Mouse (Mus musculus): ENCODE measurements at regions not wholly inside any gene's neighbourhood (a gene's known extent, or its start where the extent isn't known, plus 50 kb on each side); places are given as distances from the start of the nearest gene placed in this dataset.

- ATAC-seq (ENCODE audit: extremely low read depth, insufficient number of reproducible peaks, low FRiP score, poor library complexity, severe bottlenecking): no peak
Observed at GRCm38 (mm10) chr16:65250426-65250825, 144.8 kb upstream of the Htr1f start.

- no peak for ATAC-seq (ENCODE audit: extremely low read depth, insufficient number of reproducible peaks, low FRiP score, poor library complexity, severe bottlenecking)
Observed at GRCm38 (mm10) chr16:65247475-65247874, 141.8 kb upstream of the Htr1f start.

- no peak for ATAC-seq (ENCODE audit: extremely low read depth, insufficient number of reproducible peaks, low FRiP score, poor library complexity, severe bottlenecking)
Observed at GRCm38 (mm10) chr16:65234404-65234803, 128.8 kb upstream of the Htr1f start.

- no peak for ATAC-seq (ENCODE audit: extremely low read depth, insufficient number of reproducible peaks, low FRiP score, poor library complexity, severe bottlenecking)
Observed at GRCm38 (mm10) chr16:65233964-65234363, 128.3 kb upstream of the Htr1f start.

- ATAC-seq (ENCODE audit: extremely low read depth, insufficient number of reproducible peaks, low FRiP score, poor library complexity, severe bottlenecking): no peak
Observed at GRCm38 (mm10) chr16:65219434-65219833, 113.8 kb upstream of the Htr1f start.

GRCm38 (mm10) chr16:65212367-65212766 lies 106.7 kb upstream of the Htr1f start:
- no peak for ATAC-seq (ENCODE audit: extremely low read depth, insufficient number of reproducible peaks, low FRiP score, poor library complexity, severe bottlenecking)

GRCm38 (mm10) chr16:65201329-65201728 lies 95.7 kb upstream of the Htr1f start:
- ATAC-seq (ENCODE audit: extremely low read depth, insufficient number of reproducible peaks, low FRiP score, poor library complexity, severe bottlenecking): peak; percentile 87

GRCm38 (mm10) chr16:65197203-65197844 lies 91.7 kb upstream of the Htr1f start:
- ATAC-seq (ENCODE audit: extremely low read depth, insufficient number of reproducible peaks, low FRiP score, poor library complexity, severe bottlenecking): peak; percentile 53; the same call in 1 of the 2 replicates

GRCm38 (mm10) chr16:65195761-65196160 lies 90.1 kb upstream of the Htr1f start:
- ATAC-seq (ENCODE audit: extremely low read depth, insufficient number of reproducible peaks, low FRiP score, poor library complexity, severe bottlenecking): no peak

GRCm38 (mm10) chr16:65191574-65192149 lies 86.0 kb upstream of the Htr1f start:
- no peak for ATAC-seq (ENCODE audit: extremely low read depth, insufficient number of reproducible peaks, low FRiP score, poor library complexity, severe bottlenecking)

- ATAC-seq (ENCODE audit: extremely low read depth, insufficient number of reproducible peaks, low FRiP score, poor library complexity, severe bottlenecking): peak; percentile 53
Observed at GRCm38 (mm10) chr16:65174561-65174960, 68.9 kb upstream of the Htr1f start.

GRCm38 (mm10) chr16:65167151-65167550 lies 61.5 kb upstream of the Htr1f start:
- ATAC-seq (ENCODE audit: extremely low read depth, insufficient number of reproducible peaks, low FRiP score, poor library complexity, severe bottlenecking): no peak

GRCm38 (mm10) chr16:65162766-65163165 lies 57.1 kb upstream of the Htr1f start:
- ATAC-seq (ENCODE audit: extremely low read depth, insufficient number of reproducible peaks, low FRiP score, poor library complexity, severe bottlenecking): no peak

- ATAC-seq (ENCODE audit: extremely low read depth, insufficient number of reproducible peaks, low FRiP score, poor library complexity, severe bottlenecking): no peak
Observed at GRCm38 (mm10) chr16:65160286-65160685, 54.6 kb upstream of the Htr1f start.

GRCm38 (mm10) chr16:65155536-65155935 lies 49.9 kb upstream of the Htr1f start:
- no peak for ATAC-seq (ENCODE audit: extremely low read depth, insufficient number of reproducible peaks, low FRiP score, poor library complexity, severe bottlenecking)
